Mouse (Mus musculus): ENCODE measurements around the gene Tmem245.

The Tmem245 gene

DNA sequence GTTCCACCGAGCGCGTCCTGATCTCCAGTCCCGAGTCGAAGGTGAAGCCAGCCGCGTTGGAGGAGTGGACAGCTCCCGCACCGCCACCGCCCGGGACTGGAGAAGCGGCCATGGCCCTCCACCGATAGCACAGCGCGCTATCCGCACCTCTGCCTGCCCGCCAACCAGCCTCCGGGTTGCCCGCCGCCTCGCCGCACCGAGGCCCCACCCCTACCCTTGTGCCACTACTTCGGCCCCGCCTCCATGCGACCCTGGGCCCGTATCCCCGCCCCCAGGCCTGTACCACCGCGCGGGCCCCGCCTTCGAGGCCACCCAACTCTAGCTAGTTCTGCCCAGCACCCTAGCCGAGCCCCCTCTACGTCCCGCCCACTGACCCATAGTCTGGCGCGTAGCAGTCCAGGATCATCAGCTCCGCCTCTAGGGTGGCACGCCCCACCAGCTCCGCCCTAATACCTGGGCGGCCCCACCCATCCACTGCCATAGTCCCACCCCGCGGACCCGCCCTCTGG, 82.2 kb downstream of the Tmem245 start, which contains the start of gene Ctnnal1:
Ctnnal1 (minus strand) TSS at position 186 of the 509 bp plus-strand sequence.
- peak; percentile 85 for DNase-seq (ENCODE audit: low spot score)

GRCm38 (mm10) chr4:56864417-56865001, 82.7 kb downstream of the Tmem245 start:
- peak; percentile 45 for DNase-seq (ENCODE audit: low spot score)

- DNase-seq (ENCODE audit: low spot score) = peak; percentile 32
Measured at GRCm38 (mm10) chr4:56864016-56864415, 83.2 kb downstream of the Tmem245 start.

DNA sequence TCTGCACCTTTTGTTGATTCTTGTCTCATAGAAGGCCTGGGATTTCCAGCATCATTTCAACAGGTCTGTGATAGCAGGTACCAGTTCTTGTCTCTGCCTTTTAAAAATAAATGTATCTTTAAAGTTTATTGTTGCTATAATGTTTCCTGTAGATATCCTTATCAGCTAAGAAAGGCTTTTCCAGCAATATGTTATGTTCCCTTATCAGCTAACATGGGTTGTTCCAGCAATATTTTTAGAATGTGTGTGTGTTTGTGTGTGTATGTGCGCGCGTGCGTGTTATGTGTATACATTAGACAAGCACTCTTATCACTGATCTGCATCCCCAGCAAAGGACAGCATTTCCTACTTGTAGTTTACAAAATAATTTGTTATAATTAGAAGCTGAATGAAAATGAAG, 85.7 kb downstream of the Tmem245 start:
- DNase-seq (ENCODE audit: low spot score) = no peak

DNA sequence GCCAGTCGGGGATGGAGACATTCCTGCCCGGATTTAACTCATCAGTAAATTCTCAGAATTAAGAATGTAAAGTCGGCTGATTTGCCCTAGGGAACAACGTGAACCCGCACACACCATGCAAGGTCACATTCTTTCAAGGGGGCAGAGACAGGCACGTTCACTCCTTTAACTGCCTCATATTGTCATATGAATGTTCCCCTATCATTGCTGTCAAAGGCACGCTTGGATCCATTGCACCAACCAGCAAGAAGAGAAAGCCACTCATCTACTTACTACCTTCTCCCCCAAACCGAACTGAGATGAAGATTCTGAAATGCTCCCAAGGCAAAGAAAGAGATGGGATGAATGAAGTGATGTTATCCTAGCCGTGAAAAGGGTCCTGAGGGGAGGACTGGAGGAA, 88.5 kb downstream of the Tmem245 start:
- no peak for DNase-seq (ENCODE audit: low spot score)

DNA sequence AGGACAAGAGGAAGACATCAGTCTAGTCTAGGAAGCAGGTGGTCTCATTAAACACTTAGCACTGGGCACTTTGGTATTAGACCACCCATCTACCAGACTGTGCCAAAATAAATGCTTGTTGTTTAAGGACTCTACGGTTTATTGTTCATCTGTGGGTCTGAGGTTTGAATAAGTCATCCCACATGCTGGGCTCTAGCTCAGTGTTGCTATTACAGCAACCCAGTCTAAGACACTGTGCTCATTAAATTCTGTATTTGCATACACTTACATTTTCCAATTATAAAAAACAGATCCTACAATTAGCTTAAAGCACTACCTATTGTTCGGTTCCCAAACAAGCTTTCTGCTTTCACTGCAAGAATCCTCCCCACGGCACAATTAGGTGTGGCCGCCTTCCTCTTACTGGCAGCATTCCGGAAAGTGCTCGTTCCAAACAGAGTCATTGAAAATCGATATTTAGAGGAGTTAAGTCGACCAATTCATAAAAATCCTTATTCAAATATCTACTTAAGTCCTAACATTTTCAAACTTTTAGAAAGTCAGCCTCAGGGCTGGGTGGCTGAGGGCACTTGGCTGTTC, 90.8 kb downstream of the Tmem245 start:
- no peak for DNase-seq (ENCODE audit: low spot score)

DNA sequence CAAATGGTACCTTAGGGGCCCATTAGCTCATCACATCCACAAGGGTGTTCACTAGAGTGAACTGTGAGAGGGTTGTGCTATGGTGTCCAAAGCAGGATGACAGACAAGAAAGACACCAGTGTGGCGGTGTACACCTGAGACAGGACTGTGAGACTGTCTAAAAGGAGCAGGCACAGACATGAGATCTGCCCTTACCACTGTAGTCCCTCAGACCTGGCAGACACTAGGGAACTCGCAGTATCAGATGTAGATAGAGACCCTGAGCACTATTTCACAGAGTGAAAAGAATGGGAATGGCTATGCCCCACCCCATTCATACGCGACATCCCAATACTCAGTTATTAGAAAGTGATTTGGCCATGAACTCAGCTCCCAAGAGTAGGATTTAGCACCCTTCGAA, 91.3 kb downstream of the Tmem245 start:
- DNase-seq (ENCODE audit: low spot score) = no peak

- no peak for DNase-seq (ENCODE audit: low spot score)
Measured at GRCm38 (mm10) chr4:56850724-56851123, 96.5 kb downstream of the Tmem245 start.

DNA sequence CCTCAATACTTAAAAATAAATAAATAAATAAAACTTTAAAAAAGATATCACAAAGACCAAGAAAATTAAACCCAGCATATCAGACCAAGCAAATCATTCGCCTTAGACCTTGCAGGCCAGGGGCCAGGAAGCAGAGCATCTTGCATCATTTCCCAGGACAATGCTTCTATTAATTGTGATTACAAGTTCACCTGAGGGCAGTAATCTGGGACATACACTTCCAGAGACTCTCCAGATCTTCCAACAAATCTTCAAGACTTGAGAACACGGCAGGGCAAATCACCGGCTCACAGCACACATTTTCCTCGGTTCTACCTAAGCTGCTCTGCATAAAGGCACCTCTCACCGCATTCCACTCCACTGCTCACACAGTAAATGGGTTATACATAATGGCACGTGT, 99.2 kb downstream of the Tmem245 start:
- DNase-seq (ENCODE audit: low spot score) = no peak

DNA sequence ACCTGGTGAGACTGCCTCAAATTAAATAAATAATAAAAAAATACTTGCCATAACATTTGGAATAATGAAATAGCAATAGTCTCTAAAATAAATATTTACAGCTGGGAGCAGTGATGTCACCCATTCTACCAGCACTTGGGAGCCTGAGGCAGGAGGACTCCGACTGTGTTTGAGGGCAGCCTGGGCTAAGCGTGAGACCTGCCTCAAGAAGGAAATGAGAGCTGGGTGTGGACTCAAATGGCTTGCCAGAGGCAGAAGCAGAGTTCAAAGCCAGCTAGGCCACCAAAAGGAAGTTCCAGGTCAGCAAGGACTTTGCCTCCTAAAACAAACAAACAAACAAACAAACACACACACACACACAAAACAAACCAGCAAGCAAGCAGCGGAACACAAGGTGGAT, 99.8 kb downstream of the Tmem245 start:
- no peak for DNase-seq (ENCODE audit: low spot score)

DNA sequence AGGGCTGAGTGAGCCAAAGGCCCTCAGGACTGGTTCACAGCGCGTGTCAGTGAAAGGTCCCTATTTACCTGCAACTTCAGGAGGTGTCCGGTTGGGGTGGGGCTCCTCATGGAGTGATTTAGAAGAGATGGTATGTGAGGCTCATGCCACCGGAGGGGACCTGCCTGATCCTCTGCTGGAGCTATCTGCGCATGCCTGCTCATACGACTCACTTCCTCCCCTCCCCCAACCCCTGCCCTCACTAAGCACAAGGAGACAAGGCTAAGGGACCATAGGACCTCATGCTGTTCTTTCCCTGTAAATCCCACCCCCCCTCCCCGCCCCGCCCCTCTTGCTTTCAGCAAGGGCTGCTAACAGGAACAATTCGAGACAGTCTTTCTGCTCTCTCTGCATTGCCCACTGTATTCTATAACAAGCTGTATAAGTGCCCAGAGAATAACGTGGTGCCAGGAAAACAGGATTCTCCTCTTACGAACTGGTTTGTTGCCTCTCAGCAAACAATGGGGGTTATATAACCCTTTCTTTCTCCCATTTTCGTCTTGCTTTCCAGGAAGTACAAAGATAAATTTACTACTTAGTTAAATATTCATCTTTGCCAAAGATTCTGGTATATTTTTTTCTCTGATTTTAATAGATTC, 101.2 kb downstream of the Tmem245 start:
- no peak for DNase-seq (ENCODE audit: low spot score)

DNA sequence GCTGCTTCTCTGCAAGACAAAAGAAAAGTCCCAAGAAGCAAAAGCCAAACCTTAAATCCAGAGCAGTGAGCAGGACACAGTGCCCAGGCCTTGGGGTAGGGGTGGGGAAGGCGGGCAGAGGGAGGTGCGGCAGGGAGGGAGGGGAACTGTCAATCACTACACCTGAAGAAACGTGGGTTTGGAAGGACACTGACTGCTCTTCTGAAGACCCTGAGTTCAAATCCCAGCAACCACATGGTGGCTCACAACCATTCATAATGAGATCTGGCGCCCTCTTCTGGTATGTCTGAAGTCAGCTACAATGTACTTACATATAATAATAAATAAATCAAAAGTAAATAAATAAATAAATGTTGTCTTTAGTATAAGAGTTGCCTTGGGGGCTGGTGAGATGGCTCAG, 102.3 kb downstream of the Tmem245 start:
- no peak for DNase-seq (ENCODE audit: low spot score)

- DNase-seq (ENCODE audit: low spot score) = no peak
Measured at GRCm38 (mm10) chr4:56843963-56844362, 103.3 kb downstream of the Tmem245 start.

DNA sequence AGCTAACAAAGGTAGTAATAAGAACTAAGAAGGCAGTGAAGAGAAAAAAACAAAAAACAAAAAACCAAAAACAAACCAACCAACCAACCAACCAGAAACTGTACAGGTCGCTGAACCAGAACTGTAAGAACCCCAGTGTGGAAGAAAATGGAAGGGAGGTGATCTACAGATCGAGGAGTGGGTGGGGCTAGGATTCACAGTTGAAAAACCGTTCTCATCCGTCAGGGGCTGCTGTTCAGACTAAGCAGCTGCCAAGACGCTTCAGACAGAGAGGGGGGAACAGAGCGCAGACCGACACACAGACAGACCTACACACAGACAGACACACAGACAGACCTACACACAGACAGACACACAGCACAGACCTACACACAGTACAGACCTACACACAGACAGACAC, 104.7 kb downstream of the Tmem245 start:
- no peak for DNase-seq (ENCODE audit: low spot score)

GRCm38 (mm10) chr4:56840297-56840696, 106.9 kb downstream of the Tmem245 start:
- DNase-seq (ENCODE audit: low spot score) = no peak

- no peak for DNase-seq (ENCODE audit: low spot score)
Measured at GRCm38 (mm10) chr4:56837661-56838060, 109.6 kb downstream of the Tmem245 start.

- DNase-seq (ENCODE audit: low spot score) = no peak
Measured at GRCm38 (mm10) chr4:56831998-56832397, 115.2 kb downstream of the Tmem245 start.

DNA sequence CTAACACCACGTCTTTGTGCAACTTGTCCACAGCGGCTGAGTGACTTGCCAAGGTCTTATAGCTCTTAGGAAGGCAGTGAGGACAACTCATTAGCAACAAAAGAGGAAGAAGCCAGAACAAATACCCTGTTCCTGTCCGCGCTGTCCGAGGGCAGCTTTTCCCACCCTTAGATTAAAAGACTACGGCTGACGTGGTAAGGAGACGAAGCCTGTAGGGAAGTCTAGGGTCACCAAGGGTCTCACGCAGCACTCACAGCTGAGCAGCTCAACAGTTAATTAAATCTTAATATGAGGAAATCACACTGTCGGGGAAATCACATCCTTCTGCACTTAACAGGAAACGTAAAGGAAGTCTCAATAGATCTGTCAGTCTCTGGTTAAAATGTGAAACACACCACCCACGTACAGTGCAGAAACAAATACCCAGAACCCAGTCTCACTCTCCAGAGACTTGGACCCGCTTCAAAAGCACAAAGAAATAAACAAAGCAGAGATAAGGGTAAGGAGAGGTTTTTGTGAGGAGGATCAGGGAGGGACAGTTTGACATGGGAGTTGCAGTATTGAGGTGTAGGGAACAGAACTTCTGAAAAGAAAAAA, 116.1 kb downstream of the Tmem245 start:
- DNase-seq (ENCODE audit: low spot score) = no peak

DNA sequence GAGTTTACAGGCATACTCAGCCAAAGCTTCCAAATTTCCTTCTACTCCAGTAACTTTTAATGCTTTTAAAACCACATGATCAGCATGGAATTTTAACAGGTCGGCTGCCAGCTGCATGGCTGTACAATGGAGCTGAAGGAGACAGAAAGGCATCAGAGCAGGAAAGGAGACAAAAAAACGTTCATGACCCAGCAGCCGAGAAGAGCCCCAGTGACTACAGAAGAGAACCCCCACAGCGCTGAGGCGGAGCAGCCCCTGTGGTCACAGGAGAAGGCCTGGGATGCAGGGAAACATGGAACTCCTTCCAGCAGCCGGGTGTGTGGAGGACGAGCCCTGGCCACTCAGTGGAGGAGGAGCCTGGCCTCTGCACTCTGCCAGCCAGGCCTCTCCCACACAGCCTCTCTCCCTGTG, 117.7 kb downstream of the Tmem245 start:
- DNase-seq (ENCODE audit: low spot score) = no peak

DNA sequence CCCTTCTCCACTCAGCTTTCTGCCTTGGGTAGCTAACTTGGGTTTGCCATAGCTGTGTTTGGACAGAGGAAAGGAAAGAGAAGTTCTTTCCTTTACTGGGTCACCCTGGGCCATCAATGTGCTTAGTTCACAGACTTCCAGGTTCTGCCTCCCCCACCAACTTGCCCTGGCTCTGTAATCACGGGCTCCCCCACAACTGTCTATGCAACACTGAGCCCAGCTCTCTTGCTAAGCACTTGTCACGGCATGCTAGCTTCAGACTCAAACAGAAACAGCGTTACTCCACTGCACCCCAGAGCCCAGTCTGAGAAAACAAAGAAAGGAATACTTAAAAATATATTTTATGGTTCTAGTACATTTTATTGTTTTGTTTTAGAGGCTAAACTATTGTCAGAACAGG, 118.3 kb downstream of the Tmem245 start:
- DNase-seq (ENCODE audit: low spot score) = no peak

DNA sequence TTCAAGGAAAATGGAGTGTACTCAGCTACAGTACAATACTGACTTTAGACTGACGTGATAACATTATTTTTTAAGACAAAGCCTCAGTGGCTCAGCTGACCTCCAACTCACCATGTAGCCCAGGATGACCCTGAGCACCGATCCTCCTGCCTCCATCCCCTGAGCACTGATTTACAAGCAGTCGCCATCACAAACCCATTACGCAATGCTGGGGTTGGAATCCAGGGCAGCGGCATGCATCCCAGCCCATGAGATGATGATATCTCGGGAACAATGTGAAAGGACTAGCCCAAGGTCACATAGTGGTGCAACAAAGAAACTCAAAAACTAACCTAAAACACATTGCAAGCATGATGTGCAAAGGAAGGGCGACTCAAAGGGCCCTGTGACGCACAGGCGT, 123.0 kb downstream of the Tmem245 start:
- no peak for DNase-seq (ENCODE audit: low spot score)

DNA sequence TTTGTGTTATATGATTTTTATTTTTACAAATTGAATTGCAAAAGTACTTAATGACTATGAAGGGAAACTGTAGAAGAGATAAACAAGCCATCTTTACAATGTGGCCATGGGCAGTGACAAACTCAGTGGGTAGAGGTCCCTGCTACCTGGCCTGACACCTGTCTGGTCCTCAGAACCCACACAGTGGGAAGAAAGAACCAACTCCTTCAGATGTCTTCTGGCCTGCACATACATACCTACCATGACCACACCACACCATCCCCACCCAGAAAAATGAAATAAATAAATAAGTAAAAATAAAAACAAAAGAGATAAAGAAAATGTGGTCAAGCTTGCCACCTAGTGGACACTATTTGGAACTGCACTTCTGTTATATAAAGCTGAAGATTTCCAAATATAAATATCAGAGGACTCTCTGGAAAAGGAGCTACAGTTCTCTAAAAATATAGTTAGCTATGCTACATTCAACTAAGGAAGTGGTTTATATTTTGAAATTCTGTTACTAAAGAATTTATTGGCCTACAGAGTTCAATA, 127.2 kb downstream of the Tmem245 start:
- DNase-seq (ENCODE audit: low spot score) = no peak
